Mouse (Mus musculus) hindbrain, embryonic 16.5 days (tissue): ENCODE data around the gene Palm3. TPM values are rescaled to one million over a fixed set of nuclear protein-coding genes. Genes with fewer than 3 reads are reported as not detected.

Source experiments
- ATAC-seq: fragments of 200-750 bp; cut with Nextera tagmentation; 2 replicates; pipeline ENCODE4 v1.8.0; 2017; ENCODE audit warnings: moderate TSS enrichment, moderate library complexity
- H3K27ac ChIP-seq: fragments of 300-500 bp; sonication (generic); 2 replicates; pipeline ENCODE4 v1.5.1; 2014; ENCODE audit warnings: low read depth, mild to moderate bottlenecking, control low read depth, low read length, moderate library complexity
- H3K27me3 ChIP-seq: fragments of 300-500 bp; sonication (generic); replicated peaks from 2 replicates; pipeline ENCODE4 v1.6.1; 2014; ENCODE audit warnings: low read length; ENCODE audit not compliant: control insufficient read depth, insufficient read depth
- H3K36me3 ChIP-seq: fragments of 300-500 bp; sonication (generic); 2 replicates; pipeline ENCODE4 v1.6.1; 2014; ENCODE audit warnings: mild to moderate bottlenecking, low read length, moderate library complexity, mixed read lengths; ENCODE audit not compliant: control insufficient read depth, insufficient read depth
- H3K4me1 ChIP-seq: fragments of 300-500 bp; sonication (generic); 2 replicates; pipeline ENCODE4 v1.6.1; 2014; ENCODE audit warnings: low read depth, low read length; ENCODE audit not compliant: control insufficient read depth, insufficient read depth
- H3K4me2 ChIP-seq: fragments of 300-500 bp; sonication (generic); 2 replicates; pipeline ENCODE4 v1.6.1; 2014; ENCODE audit warnings: mild to moderate bottlenecking, low read length, control low read depth, moderate library complexity
- H3K4me3 ChIP-seq: fragments of 300-500 bp; sonication (generic); 2 replicates; pipeline ENCODE4 v1.5.1; 2014; ENCODE audit warnings: mild to moderate bottlenecking, low read length, control low read depth, moderate library complexity
- H3K9ac ChIP-seq: fragments of 300-500 bp; sonication (generic); 2 replicates; pipeline ENCODE4 v1.6.1; 2014; ENCODE audit warnings: low read depth, mild to moderate bottlenecking, control low read depth, low read length, moderate library complexity
- H3K9me3 ChIP-seq: fragments of 300-500 bp; sonication (generic); 2 replicates; pipeline ENCODE4 v1.6.1; 2014; ENCODE audit warnings: mild to moderate bottlenecking, low read length, moderate library complexity; ENCODE audit not compliant: control insufficient read depth
- whole genome bisulfite sequencing: fragments of 180-500 bp; shearing (Covaris S2); extraction: QIAGEN DNeasy Blood & Tissue Kit; methylation state at CpG from one replicate; pipeline ENCODE4 v1.1.7; 2014; 5-methylcytosine and 5-hydroxymethylcytosine counted together
- polyA plus RNA-seq: library from polyadenylated mRNA; unstranded; fragments of >200 nt; fragmentation: Nextera tagmentation; extraction: Ambion mirVana; gene quantifications from 2 replicates; pipeline ENCODE4 v1.2.1, GENCODE M21; 2015

The Palm3 gene
- polyA plus RNA-seq, 1 experiment from 2014 or later = 11.3 TPM

GRCm38 (mm10) chr8:84048171-84048570 is 26.9 kb downstream of the Palm3 start:
- ATAC-seq = no peak
- 78% methylated on average over 5 of the region's 5 CpGs for WGBS
- Histone ChIP-seq H3K36me3 (no peaks in the 10 kb centered on the region), H3K27ac (no peak overlapping the region), H3K4me3 (no peak overlapping the region), H3K9ac (no peak overlapping the region), H3K9me3 (no peaks in the 10 kb centered on the region), H3K27me3 (peaks cover 21% of the 10 kb centered on the region), H3K4me1 (0 out of 2 replicates have a peak, but pooled peaks cover 2% of the 10 kb centered on the region), H3K4me2 (no peak overlapping the region)

DNA sequence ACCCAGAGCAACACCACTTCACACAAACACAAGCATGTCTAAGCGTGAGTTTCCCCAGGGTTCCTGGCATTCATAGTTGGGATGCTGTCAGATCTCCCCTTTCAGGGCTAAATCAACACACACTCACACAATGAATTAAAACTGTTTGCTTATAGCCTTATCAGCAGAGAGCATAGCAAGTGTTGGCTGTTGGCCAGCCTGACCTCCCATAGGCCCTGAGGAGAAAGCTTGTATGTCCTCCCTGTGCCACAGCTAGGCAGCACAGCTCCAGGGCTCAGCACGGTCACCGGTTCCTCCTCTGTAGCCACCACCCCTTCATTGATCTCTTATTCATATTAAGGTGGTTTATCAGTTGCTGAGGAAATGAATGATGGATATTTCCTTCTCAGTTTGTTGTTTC is 31.5 kb downstream of the Palm3 start:
- Histone ChIP-seq H3K27me3 (no peaks in the 10 kb centered on the region; the same call in 1 of the 2 replicates), H3K4me2 (no peak overlapping the region), H3K9ac (no peak overlapping the region), H3K27ac (no peak overlapping the region), H3K36me3 (no peaks in the 10 kb centered on the region), H3K4me1 (no peaks in the 10 kb centered on the region), H3K4me3 (no peak overlapping the region), H3K9me3 (no peaks in the 10 kb centered on the region)
- WGBS = 76% methylated on average over 3 of the region's 3 CpGs
- no peak for ATAC-seq

- Histone ChIP-seq H3K9ac (no peak overlapping the region), H3K4me3 (no peak overlapping the region), H3K27ac (no peak overlapping the region), H3K4me2 (no peak overlapping the region), H3K27me3 (no peaks in the 10 kb centered on the region; the same call in 1 of the 2 replicates), H3K4me1 (no peaks in the 10 kb centered on the region), H3K36me3 (no peaks in the 10 kb centered on the region), H3K9me3 (no peaks in the 10 kb centered on the region)
- no peak for ATAC-seq
- WGBS = 93% methylated on average over 5 of the region's 5 CpGs
These were observed 32.0 kb downstream of the Palm3 start for GRCm38 (mm10) chr8:84053229-84053628.

DNA sequence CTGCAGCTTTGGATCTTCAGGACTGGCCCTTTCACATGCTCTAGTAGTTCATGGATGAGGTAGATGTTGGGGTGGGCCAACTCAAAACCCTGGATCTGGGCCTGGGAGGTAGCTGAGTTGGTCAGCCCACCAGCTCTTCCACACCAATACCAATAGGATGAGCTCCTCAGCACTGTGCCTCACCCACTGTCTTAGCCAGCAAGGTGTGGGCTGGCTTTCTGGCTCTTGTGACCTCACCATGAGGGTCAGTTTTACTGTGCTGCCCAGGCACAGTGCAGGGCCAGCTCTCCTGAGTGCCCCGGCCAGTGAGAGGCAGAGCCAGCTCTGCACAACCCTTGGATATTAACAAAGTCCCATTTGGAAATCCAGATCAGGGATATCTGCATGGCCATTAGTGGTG is 36.6 kb downstream of the Palm3 start:
- no peak for ATAC-seq
- Histone ChIP-seq H3K9me3 (no peaks in the 10 kb centered on the region), H3K27ac (no peak overlapping the region), H3K36me3 (no peaks in the 10 kb centered on the region), H3K4me3 (no peak overlapping the region), H3K27me3 (no peaks in the 10 kb centered on the region; the same call in 1 of the 2 replicates), H3K4me1 (no peaks in the 10 kb centered on the region), H3K9ac (no peak overlapping the region), H3K4me2 (no peak overlapping the region)
- 96% methylated on average over 1 of the region's 1 CpGs for WGBS

GRCm38 (mm10) chr8:84059226-84059625 is 38.0 kb downstream of the Palm3 start:
- H3K36me3 ChIP-seq = no peaks in the 10 kb centered on the region
- no peaks in the 10 kb centered on the region for H3K4me1 ChIP-seq
- H3K4me2 ChIP-seq = no peak overlapping the region
- no peak for ATAC-seq
- H3K9me3 ChIP-seq = no peaks in the 10 kb centered on the region
- H3K4me3 ChIP-seq = no peak overlapping the region
- no peak overlapping the region for H3K27ac ChIP-seq
- H3K9ac ChIP-seq = no peak overlapping the region
- WGBS = 92% methylated on average over 2 of the region's 2 CpGs
- H3K27me3 ChIP-seq = no peaks in the 10 kb centered on the region; the same call in 1 of the 2 replicates

DNA sequence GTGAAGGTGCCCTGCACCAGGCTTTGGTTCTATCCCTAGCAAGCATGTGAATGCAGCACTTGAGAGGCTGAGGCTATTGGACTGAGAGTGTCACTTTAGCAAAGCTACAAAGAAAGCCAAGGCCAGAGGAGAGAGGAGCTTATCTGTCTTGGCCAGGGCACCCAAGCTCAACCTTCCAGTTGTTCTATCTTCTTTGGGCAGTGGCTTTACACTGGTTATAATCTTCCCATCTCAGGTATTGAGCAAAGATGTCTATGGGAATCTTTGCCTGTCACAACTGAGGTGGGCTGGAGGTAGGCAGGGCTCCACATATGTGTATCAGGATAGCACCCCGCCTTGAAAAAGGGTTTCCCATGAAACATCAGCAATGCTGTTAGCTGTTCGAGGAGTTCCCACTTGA is 39.0 kb downstream of the Palm3 start:
- no peaks in the 10 kb centered on the region for H3K36me3 ChIP-seq
- no peaks in the 10 kb centered on the region for H3K27me3 ChIP-seq
- 84% methylated on average over 2 of the region's 2 CpGs for WGBS
- no peaks in the 10 kb centered on the region for H3K4me1 ChIP-seq
- no peak overlapping the region for H3K9ac ChIP-seq
- H3K27ac ChIP-seq = no peak overlapping the region
- no peak overlapping the region for H3K4me3 ChIP-seq
- no peak for ATAC-seq
- H3K4me2 ChIP-seq = no peak overlapping the region
- no peaks in the 10 kb centered on the region for H3K9me3 ChIP-seq

DNA sequence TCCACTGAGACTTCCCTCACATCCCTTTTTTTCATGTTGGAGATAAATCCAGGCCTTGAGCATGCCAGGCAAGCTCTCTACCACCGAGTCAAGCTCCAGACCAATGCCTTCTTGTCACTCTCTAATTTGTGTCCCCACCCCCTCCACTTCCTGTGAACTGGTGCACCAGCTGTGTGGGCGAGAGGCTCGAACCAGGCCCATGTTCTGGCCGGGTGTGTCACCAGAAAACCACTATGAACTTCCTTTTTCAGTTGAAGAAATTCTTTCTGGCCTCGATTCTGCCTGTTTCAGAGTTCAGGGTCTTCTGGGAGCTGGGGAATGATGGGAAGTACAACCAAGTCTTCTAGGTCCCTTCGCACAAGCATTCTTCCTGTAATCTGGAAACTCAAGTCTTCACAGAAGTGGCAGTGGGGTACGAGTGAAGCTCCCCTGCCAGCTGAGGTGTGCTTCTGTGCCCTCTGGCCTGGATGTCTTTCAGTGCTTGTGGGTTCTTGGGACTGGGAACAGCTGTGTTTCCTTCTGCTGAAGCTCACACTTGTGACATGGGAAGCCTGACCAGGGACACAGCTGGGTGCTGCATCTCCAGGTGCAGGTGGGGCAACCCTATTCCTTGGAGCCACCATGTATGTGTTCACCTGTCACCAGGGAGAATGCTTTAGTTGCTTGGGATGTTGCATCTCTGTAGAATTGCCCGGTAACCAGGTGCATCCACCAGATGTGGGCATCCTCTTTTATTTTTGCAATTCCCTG is 42.8 kb downstream of the Palm3 start:
- peaks cover 17% of the 10 kb centered on the region for H3K4me1 ChIP-seq
- no peak overlapping the region for H3K4me3 ChIP-seq
- ATAC-seq = no peak
- no peak overlapping the region for H3K27ac ChIP-seq
- no peaks in the 10 kb centered on the region for H3K27me3 ChIP-seq
- no peak overlapping the region for H3K4me2 ChIP-seq
- H3K9me3 ChIP-seq = no peaks in the 10 kb centered on the region
- 76% methylated on average over 8 of the region's 8 CpGs for WGBS
- H3K36me3 ChIP-seq = no peaks in the 10 kb centered on the region
- H3K9ac ChIP-seq = no peak overlapping the region

- peak within 1 kb of the TSS; percentile 87 for H3K4me2 ChIP-seq
- H3K27me3 ChIP-seq = no peaks in the 10 kb centered on the region
- peak within 1 kb of the TSS; percentile 94 for H3K4me3 ChIP-seq
- no peaks in the 10 kb centered on the region for H3K9me3 ChIP-seq
- ATAC-seq = no peak
- H3K9ac ChIP-seq = peak within 1 kb of the TSS; percentile 75
- H3K27ac ChIP-seq = peak within 1 kb of the TSS; percentile 82
- 92% methylated on average over 1 of the region's 1 CpGs for WGBS
- peaks cover 25% of the 10 kb centered on the region for H3K4me1 ChIP-seq
- no peaks in the 10 kb centered on the region for H3K36me3 ChIP-seq
These were observed 43.8 kb downstream of the Palm3 start, which contains the start of gene Gm10643 for GRCm38 (mm10) chr8:84065037-84065436. TSS of gene Gm10643 (minus strand) at chr8:84065137.

DNA sequence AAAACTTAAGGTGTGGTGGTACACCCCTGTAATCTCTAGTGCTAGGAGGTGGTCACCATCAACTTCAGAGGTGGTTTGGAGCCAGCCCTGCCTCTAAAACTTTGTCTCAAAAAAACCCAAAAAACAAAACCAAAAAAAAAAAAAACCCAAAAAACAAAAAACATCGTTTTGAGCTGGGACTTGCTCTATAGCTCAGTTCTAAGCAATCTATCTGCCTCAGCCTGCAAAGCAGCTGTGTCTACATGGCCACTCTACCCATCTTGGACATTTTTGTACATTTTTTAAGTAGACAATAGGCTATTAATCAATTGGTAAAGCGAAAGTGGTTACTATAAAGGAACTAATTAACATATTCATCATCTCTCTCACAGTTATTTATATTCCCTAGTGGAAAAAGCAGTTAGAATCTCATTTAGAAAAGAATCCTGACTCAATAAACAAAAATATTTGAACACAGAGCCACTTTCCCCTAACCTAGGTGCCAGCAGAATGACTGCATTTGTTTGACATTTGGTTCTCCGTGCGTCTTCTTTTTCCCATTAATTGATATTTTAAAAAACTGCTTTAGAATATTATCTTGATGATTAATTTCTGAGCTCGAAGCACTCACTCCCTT is 44.3 kb downstream of the Palm3 start:
- 21% methylated on average over 5 of the region's 5 CpGs for WGBS
- no peak for ATAC-seq

More for the DNA sequence above, 44.3 kb downstream of the Palm3 start:
- H3K9ac ChIP-seq = peak overlapping the region; percentile 75
- H3K27me3 ChIP-seq = no peaks in the 10 kb centered on the region
- peaks cover 29% of the 10 kb centered on the region for H3K4me1 ChIP-seq
- H3K4me2 ChIP-seq = peak overlapping the region; percentile 87
- H3K27ac ChIP-seq = peak overlapping the region; percentile 82
- H3K36me3 ChIP-seq = no peaks in the 10 kb centered on the region
- no peaks in the 10 kb centered on the region for H3K9me3 ChIP-seq
- H3K4me3 ChIP-seq = peak overlapping the region; percentile 94
